Mouse (Mus musculus) monocyte, adult 5-6 weeks (primary cell): Measurements from ENCODE around the gene Thada. TPM values are rescaled to one million over a fixed set of nuclear protein-coding genes. Genes with fewer than 3 reads are reported as not detected.

Source experiments
- ATAC-seq: fragments of 153-309, 156-312 bp; replicated peaks from 2 replicates; pipeline ENCODE4 v1.8.0; 2017; ENCODE audit warnings: mild to moderate bottlenecking; ENCODE audit not compliant: low TSS enrichment, insufficient number of reproducible peaks, severe bottlenecking, poor library complexity, low FRiP score
- total RNA-seq: library from RNA; stranded (forward); fragments of 200-1000, 200-491, 200-594 nt; gene quantifications from 3 replicates; pipeline ENCODE4 v1.2.3, GENCODE M21; 2017

The Thada gene
- total RNA-seq, 1 experiment from 2014 or later: 20.3 TPM

DNA sequence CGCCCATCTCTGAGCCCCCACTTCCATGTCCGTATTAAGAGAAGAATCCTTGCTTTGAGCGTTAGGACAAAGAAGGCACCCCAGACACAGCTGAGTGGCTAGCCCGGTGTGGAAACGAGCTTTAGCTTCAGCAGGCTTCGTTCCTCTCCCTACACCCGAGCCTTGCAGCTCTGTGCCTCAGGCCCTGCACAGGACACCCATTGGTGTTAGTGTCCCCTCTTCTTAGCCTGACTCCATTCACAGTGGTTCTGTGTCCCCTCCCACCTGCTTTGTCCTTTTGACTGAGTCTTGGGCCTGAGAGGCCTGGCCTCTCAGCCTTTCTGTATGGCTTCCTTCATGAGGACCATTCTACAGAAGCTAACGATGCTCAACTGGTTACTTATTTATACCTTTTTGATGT, 315.7 kb downstream of the Thada start:
- no peak for ATAC-seq

GRCm38 (mm10) chr17:84149566-84149965, 316.4 kb downstream of the Thada start:
- no peak for ATAC-seq

DNA sequence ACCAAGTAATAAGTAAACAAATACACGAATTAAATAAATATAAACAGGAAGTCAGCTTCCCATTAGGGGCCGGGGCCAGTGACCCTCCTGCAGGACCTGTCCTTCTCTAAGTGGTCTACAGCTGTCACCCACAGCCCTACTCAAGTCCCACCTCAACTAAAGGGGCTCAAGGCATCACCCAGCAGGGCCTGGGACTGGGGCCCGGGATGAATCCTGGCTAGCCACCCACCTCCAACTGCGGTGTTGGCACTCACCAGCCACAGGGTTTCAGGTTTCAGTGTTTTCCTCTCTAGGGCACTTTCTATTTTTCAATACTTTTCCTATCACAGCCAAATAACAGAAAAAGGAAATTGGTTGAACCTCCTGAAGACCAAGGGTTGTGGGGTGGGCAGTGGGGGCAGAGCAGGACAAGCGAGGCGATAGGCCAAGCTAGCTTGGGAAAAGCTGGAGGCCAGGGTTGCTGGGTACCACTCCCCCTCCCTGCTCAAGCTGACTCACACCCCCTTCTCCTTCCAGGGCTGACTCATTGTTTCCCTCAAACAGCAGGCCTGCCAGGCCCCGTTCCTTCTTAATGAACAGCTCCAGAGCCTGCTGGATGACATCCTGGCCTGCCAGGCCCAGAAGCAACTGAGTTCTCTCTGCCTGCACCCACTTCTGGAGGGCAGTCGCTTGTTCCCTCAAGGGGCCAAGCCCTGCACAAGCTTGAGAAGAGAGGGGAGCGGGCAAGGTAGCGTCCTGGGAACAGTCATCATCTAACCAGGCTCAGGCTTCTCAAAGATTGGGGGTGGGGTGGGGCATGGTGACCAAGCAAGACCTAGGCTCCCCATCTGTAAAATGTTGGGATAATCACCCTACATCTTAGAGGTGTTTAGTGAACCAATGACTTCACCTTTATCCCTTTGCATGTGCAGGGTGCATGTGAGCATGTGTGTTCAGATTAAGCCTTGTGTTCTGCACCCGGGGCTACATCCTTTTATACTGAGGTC, 317.2 kb downstream of the Thada start:
- ATAC-seq: no peak

DNA sequence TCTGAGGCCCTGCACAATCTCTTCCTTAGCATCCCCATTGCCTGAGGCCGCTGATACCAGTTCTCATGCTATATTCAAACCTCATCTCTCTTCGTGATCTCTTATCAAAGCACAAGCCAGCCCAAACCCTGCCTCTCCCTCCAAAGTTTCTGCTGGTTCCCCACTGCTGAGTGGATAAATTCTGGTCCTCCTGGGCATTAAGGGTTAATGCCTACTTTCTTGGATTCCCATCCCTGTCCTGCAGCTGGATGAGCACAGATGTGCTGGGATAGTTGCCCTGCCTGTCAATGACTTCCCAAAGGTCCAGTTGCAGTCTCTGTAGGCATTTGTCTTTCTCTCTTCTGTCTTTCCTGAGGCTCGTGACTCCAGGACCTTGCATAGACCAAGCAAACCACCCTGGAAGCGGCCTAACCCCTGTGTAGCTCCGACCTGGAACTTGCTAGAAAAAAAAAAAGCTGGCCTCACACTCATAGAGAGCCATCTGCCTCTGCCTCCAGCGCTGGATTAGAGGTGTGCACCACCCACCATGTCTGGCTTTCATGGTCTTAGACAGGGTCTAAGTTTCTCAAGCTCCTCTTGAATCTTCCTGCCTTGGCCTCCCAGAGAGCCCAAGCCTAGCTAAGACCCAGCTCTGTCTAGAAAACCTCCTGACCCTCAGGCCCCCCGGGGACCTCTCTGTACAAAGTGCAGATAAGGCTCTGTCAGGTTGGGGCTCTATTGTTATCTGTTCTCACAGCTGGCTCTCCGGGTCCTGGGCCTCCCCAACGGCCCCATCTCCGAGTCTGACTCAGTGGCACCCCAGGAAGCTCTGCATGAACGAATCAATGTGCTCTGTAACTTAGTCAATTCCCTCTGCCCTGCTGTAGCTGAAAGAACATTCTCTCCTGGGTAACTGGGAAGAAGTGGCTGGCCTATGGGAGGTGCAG, 318.6 kb downstream of the Thada start:
- no peak for ATAC-seq

GRCm38 (mm10) chr17:84146458-84147182, 319.4 kb downstream of the Thada start:
- no peak for ATAC-seq

GRCm38 (mm10) chr17:84145826-84146287, 320.1 kb downstream of the Thada start:
- peak; percentile 60 for ATAC-seq

DNA sequence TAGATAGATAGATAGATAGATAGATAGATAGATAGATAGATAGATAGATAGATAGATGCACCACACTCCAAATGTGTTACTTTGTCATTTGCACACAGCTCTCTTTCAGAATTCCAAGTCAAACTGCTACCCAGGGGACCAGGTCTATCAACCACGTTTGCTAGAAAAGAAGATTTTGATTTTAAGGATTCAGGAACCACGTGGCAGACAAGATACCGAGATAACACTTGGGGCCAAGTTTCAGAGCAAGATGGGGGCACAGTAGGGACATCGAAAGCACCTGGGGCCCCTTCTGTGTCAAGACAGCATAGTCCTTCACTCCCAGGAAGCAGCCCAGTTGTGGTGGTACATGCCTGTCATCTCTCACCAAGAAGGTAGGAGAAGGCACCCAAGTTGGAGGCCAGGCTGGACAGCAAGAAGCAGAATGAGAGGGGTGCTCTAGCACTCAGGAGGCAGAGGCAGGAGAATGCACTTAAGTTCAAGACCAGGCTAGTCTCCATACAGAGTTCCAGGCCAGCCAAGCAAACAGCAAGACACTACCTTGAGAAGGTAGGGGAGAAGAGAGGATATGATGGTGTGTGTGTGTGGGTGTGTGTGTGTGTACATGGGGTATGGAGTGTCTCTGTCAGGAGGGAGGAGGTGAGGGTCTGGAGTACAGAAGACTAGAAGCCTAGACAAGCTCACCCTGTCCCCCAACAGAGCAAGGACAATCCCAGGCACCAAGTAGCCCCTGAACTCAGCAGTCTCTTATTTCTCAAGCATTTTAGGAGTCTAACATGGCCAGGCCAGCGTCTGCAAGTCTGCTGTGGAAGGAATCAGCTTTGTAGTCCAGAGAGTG, 321.0 kb downstream of the Thada start:
- no peak for ATAC-seq

DNA sequence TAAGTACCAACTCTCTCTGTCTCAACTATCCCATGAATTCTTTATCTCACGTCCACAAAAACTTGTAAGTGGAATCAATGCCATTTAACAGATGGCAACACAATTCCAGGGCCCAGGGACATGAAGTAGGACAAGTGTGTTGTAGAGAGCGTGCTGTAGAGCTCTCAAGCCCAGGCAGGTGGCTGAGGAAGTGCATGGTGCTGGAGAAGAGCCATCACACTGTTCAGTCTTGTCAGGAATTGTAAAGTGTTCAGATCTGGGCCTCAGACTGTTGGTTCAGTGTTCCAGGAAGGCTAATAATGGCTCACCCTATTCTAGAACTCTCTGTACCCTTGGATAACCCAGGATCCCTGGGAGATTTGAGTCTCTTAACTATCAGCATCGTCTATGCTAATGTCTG, 321.9 kb downstream of the Thada start:
- no peak for ATAC-seq

DNA sequence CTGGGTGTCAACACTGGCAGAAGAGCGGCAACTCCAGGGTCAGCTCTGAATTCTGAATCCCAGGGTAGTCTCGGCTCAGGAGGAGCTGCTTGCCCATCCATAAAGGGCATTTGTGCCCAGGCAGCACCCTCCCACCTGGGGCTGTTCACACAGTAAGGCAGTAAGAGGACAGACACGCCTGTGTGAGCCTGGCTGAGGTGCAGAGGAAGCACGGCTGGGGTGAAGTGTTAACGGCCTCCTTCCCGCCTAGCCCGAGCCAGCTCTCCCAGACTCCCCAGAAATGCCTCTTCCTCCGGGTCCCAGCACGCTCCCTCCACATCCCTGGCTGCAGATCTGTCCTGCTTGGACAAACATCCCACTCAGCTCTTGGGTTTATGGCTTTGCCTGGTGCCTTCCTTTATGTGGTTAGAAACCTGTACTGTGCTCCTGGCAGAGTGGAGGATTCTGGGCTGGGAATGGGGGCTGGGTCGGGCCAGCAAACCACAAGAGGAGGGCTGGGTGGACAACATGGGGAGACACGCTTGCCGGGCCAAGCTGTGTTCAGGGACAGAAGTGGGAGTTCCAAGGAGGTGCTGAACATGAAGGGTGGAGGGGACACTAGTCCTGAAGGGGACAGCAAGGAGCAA, 322.7 kb downstream of the Thada start:
- ATAC-seq: no peak

GRCm38 (mm10) chr17:84141691-84142090, 324.3 kb downstream of the Thada start:
- no peak for ATAC-seq

DNA sequence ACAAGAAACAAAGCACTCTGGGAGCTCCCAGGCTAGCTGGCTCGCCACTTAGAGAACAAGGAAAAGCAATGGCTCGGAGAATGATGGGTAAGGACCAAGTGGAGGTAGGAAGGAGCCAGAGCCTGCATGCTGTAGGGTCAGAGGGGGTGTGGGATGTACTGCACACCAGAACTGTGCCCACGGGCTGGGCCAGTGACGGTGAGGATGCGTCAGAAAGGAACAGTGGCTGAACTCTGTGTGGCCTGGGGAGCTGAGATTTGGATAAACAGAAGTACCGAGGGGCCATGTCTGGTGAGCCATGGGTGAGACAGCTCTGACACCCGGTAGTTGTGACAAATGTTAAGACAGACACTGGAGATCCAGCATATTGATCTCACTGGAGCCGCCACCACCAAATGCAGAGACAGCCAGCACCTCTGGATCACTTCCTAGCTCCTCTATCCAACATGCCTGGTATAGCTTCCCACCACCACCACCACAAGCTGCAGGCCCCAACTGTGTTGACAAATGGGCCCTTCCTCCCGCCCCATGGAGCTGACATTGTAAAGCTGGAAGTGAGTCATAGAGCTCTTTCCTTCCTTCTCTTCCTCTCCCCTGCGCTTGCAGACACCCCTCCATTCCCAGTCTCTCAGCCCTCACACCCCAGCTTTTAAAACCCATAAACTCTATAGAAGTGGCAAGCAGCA, 325.0 kb downstream of the Thada start:
- peak; percentile 77 for ATAC-seq

Other genes with a start within 250 kb of the Thada start
- 0.10 TPM in 1 of 3 replicates, not detected in the others for gene Plekhh2, start 45.7 kb upstream of the Thada start, total RNA-seq
- gene Dync2li1, start 160.3 kb upstream of the Thada start, total RNA-seq: 1.3 TPM in 1 of 3 replicates, not detected in the others
- gene Abcg8, start 210.1 kb upstream of the Thada start, total RNA-seq: not detected in 3 replicates
- not detected in 3 replicates for gene Abcg5, start 216.8 kb upstream of the Thada start, total RNA-seq